Mouse (Mus musculus): Measurements from ENCODE around the gene BC035947. TPM values are rescaled to one million over a fixed set of nuclear protein-coding genes. Genes with fewer than 3 reads are reported as not detected.

The BC035947 gene
- polyA plus RNA-seq, 1 experiment from 2014 or later = 2.5 TPM

DNA sequence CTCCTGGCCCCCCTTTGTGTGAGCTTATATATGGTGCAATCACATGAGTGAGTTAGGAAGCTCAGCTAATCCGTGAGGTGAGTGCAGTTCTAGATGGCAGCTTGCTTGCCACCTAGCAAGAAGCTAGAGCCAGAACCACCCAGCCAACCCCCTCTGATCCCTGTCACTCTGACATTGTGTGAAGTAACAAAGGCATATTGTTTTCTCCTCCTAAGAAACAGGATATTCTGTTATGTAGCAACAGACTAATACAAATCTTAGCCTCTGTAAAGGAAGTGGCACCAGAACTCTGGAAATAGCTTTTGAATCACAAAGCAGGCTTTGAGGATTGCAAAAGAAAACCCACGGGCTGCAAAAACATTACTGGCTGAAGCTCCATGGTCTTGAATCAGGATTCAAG lies 27.6 kb downstream of the BC035947 start:
- Histone ChIP-seq H3K9ac (ENCODE audit: low read depth, low read length) (no peak overlapping the region), H3K27ac (no peak overlapping the region), H3K9me3 (replicated peaks; ENCODE audit: low read length) (no peaks in the 10 kb centered on the region), H3K27me3 (ENCODE audit: insufficient read depth, low read length) (no peaks in the 10 kb centered on the region), H3K4me3 (replicated peaks; ENCODE audit: low read depth, low read length) (no peak overlapping the region), H3K4me2 (ENCODE audit: low read length) (no peak overlapping the region), H3K36me3 (ENCODE audit: insufficient read depth, low read length) (0 out of 2 replicates have a peak, but pooled peaks cover 7% of the 10 kb centered on the region), H3K4me1 (replicated peaks; ENCODE audit: insufficient read depth, low read length) (no peaks in the 10 kb centered on the region)
- WGBS = 58% methylated on average over 2 of the region's 2 CpGs
- DNase-seq (ENCODE audit: low spot score) (no peak), ATAC-seq (replicated peaks; ENCODE audit: low FRiP score, low read depth) (no peak)
- no peak for TF ChIP-seq CTCF (IDR thresholded peaks at IDR 0.05; ENCODE audit: low read depth)

DNA sequence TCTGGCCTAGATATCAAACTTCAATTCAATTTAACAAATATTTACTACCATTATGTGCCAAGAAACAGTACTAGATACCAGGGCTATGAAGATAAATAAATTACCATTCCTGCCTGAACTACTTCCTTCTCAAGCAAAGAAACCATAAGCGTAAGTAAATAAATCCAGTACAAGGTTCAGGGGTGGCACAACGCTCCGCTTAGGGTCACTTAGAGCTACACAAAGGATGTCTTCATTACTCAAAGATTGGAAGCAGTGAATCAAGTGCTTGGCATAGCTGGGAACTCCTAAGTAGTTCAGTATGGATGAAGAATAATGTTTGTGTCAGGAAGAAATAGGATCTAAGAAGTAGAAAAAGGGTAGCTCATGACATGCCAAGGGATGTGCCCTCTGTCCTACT lies 28.5 kb downstream of the BC035947 start:
- H3K9me3 ChIP-seq (replicated peaks; ENCODE audit: low read length) = no peaks in the 10 kb centered on the region
- no peaks in the 10 kb centered on the region for H3K27me3 ChIP-seq (ENCODE audit: insufficient read depth, low read length)
- no peak for ATAC-seq (replicated peaks; ENCODE audit: low FRiP score, low read depth)
- DNase-seq (ENCODE audit: low spot score) = no peak
- peaks cover 12% of the 10 kb centered on the region for H3K36me3 ChIP-seq (ENCODE audit: insufficient read depth, low read length)
- TF ChIP-seq CTCF (IDR thresholded peaks at IDR 0.05; ENCODE audit: low read depth) = no peak
- H3K4me2 ChIP-seq (ENCODE audit: low read length) = no peak overlapping the region
- no peak overlapping the region for H3K9ac ChIP-seq (ENCODE audit: low read depth, low read length)
- WGBS = 87% methylated on average over 3 of the region's 3 CpGs
- no peak overlapping the region for H3K27ac ChIP-seq
- no peaks in the 10 kb centered on the region for H3K4me1 ChIP-seq (replicated peaks; ENCODE audit: insufficient read depth, low read length)
- no peak overlapping the region for H3K4me3 ChIP-seq (replicated peaks; ENCODE audit: low read depth, low read length)

DNA sequence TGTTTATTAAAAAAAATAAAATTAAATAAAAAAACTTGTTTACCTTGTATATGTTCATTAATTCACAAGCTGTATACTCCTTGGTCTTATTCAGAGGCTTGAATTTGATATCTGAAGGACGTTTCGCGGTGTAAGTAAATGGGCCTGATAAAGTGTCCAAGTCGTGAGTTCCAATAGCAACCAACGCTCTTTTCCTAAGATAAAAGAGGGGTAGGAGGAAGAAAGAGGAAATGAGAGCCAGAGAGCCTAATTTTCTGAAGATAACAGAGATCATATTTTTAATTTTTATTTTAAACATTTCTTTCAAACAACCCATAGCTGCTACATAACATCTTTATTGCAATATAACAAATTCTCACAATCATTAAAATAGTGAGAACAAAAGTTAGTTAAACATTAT lies 39.5 kb downstream of the BC035947 start:
- H3K27ac ChIP-seq = no peak overlapping the region
- peaks cover 44% of the 10 kb centered on the region for H3K36me3 ChIP-seq (ENCODE audit: insufficient read depth, low read length)
- DNase-seq (ENCODE audit: low spot score) (no peak), ATAC-seq (replicated peaks; ENCODE audit: low FRiP score, low read depth) (no peak)
- H3K4me1 ChIP-seq (replicated peaks; ENCODE audit: insufficient read depth, low read length) = no peaks in the 10 kb centered on the region
- no peaks in the 10 kb centered on the region for H3K27me3 ChIP-seq (ENCODE audit: insufficient read depth, low read length)
- no peak overlapping the region for H3K9ac ChIP-seq (ENCODE audit: low read depth, low read length)
- no peak overlapping the region for H3K4me2 ChIP-seq (ENCODE audit: low read length)
- no peaks in the 10 kb centered on the region for H3K9me3 ChIP-seq (replicated peaks; ENCODE audit: low read length)
- no peak overlapping the region for H3K4me3 ChIP-seq (replicated peaks; ENCODE audit: low read depth, low read length)
- 95% methylated on average over 5 of the region's 5 CpGs for WGBS
- no peak for TF ChIP-seq CTCF (IDR thresholded peaks at IDR 0.05; ENCODE audit: low read depth)

DNA sequence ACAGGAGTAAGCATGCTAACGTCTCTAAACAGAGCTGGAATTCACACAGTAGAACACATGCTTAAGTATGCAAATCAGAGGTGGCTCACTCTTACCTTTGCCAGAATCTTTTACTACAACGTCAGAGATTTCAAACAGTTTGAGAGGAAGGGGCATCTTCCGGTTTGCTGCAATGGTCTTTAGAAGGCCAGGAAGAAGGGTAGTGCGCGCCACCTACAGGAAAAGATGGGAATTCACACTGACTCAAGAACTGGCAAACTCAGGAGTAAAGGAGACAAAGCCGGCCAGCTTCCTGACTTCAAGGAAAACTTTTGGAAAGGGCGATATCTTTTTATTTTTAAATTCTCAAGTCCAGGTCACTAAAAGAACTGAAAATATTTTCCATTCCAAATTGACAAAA lies 57.3 kb downstream of the BC035947 start:
- H3K4me3 ChIP-seq (replicated peaks; ENCODE audit: low read depth, low read length) = no peak overlapping the region
- no peaks in the 10 kb centered on the region for H3K27me3 ChIP-seq (ENCODE audit: insufficient read depth, low read length)
- 35% methylated on average over 7 of the region's 7 CpGs for WGBS
- ATAC-seq (replicated peaks; ENCODE audit: low FRiP score, low read depth) = no peak
- no peak overlapping the region for H3K27ac ChIP-seq
- H3K9me3 ChIP-seq (replicated peaks; ENCODE audit: low read length) = no peaks in the 10 kb centered on the region
- H3K9ac ChIP-seq (ENCODE audit: low read depth, low read length) = no peak overlapping the region
- H3K4me2 ChIP-seq (ENCODE audit: low read length) = no peak overlapping the region
- peak; percentile 78 for DNase-seq (ENCODE audit: low spot score)
- TF ChIP-seq CTCF (IDR thresholded peaks at IDR 0.05; ENCODE audit: low read depth) = peak; percentile 83
- H3K36me3 ChIP-seq (ENCODE audit: insufficient read depth, low read length) = peaks cover 50% of the 10 kb centered on the region
- H3K4me1 ChIP-seq (replicated peaks; ENCODE audit: insufficient read depth, low read length) = no peaks in the 10 kb centered on the region

DNA sequence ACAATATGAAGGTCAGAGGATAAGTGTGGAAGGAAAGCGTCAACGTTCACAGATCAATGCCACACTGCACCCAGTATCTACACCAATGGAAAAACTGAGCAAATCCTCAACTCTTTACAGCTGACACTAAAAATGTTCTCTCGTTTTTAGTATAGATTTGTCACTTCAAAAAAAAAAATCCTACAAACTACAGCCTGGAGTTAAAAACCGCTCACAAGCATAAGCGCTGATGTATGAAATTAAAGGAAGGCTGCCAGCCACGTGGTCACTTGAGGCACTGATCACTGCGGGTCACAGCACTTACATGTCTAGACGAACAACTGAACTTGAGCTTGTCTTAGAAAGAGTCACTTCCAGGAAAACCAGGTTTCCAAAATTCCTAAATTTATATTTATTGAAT lies 58.1 kb downstream of the BC035947 start:
- Histone ChIP-seq H3K9me3 (replicated peaks; ENCODE audit: low read length) (no peaks in the 10 kb centered on the region), H3K27ac (no peak overlapping the region), H3K4me3 (replicated peaks; ENCODE audit: low read depth, low read length) (no peak overlapping the region), H3K4me2 (ENCODE audit: low read length) (no peak overlapping the region), H3K4me1 (replicated peaks; ENCODE audit: insufficient read depth, low read length) (no peaks in the 10 kb centered on the region), H3K9ac (ENCODE audit: low read depth, low read length) (no peak overlapping the region), H3K36me3 (ENCODE audit: insufficient read depth, low read length) (peaks cover 48% of the 10 kb centered on the region), H3K27me3 (ENCODE audit: insufficient read depth, low read length) (no peaks in the 10 kb centered on the region)
- TF ChIP-seq CTCF (IDR thresholded peaks at IDR 0.05; ENCODE audit: low read depth) = no peak
- ATAC-seq (replicated peaks; ENCODE audit: low FRiP score, low read depth) (no peak), DNase-seq (ENCODE audit: low spot score) (no peak)
- 77% methylated on average over 8 of the region's 8 CpGs for WGBS

DNA sequence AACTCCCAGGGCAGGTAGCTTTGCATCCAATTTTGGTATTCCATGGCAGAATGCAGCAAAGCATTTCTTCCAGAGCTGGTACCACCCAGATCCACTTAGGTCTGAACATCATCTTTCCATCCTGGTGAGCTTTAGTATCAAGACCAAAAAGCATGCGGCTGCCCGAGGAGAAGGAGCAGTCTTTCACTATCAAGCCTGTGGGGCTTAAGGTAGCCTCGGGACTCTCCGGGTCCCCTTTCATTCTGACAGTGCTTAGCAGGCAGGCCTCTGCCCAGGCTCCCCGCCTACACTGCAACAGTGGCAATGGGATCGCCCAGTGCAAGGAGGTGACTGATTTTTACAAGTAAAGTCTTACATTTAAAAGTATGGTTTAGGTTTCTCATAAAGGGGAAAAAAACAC lies 59.4 kb downstream of the BC035947 start:
- Histone ChIP-seq H3K36me3 (ENCODE audit: insufficient read depth, low read length) (peaks cover 39% of the 10 kb centered on the region), H3K9ac (ENCODE audit: low read depth, low read length) (no peak overlapping the region), H3K4me3 (replicated peaks; ENCODE audit: low read depth, low read length) (no peak overlapping the region), H3K9me3 (replicated peaks; ENCODE audit: low read length) (no peaks in the 10 kb centered on the region), H3K27ac (no peak overlapping the region), H3K4me2 (ENCODE audit: low read length) (no peak overlapping the region), H3K4me1 (replicated peaks; ENCODE audit: insufficient read depth, low read length) (no peaks in the 10 kb centered on the region), H3K27me3 (ENCODE audit: insufficient read depth, low read length) (no peaks in the 10 kb centered on the region)
- TF ChIP-seq CTCF (IDR thresholded peaks at IDR 0.05; ENCODE audit: low read depth) = no peak
- 90% methylated on average over 6 of the region's 6 CpGs for WGBS
- no peak for ATAC-seq (replicated peaks; ENCODE audit: low FRiP score, low read depth)
- DNase-seq (ENCODE audit: low spot score) = no peak

Measured in kidney, postnatal 0 days (tissue).